Mouse (Mus musculus): ENCODE measurements around the gene 9530053A07Rik. TPM values are rescaled to one million over a fixed set of nuclear protein-coding genes. Genes with fewer than 3 reads are reported as not detected.
A peak's percentile ranks its signal among the peaks of the same experiment; 100 is the strongest.

Gene 9530053A07Rik
- total and polyA plus RNA-seq, 3 experiments: 0.08 TPM; not detected in 2

DNA sequence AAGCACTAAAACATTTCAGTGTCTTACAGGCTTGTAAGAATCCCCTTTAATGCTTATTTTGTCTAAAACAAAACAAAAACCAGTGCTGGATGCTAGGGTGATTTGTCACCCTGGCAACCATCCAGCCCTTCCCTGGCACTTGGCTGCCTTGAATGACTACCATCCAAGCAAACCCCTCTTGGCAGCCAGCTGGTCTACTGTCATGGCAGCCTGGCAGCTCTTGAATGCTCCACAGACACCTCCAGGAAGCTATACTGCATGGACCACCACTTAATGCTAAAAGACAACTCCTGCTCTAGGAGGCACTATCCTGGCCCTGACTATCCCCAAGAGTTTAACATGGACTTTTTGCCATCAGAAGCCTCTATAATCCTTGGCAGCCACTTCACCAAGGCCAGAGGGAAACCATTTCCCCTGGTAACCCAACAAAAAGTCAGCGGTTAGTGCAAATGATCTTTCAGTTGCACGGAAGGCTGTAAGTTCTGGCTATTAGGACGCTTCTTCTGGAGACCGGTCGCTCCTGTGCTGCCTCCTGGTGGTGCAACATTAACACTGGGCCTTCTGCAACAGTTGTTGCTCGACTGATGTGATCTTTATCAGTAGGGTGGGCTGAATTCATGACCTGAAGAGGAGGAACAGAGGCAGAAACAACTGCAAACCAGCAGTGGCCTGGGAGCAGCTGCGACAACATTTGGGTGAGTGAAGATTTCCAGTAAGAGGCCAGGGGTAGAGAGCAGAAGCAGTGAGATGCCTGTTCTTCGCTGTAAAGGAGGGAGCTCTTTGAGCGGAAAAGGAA, 39.3 kb downstream of the 9530053A07Rik start:
- Histone ChIP-seq H3K27ac (peak overlapping the region; percentile 75), H3K27me3 (ENCODE audit: control insufficient read depth, insufficient read depth, low read length) (no peaks in the 10 kb centered on the region), H3K4me3 (peak overlapping the region; percentile 77), H3K36me3 (ENCODE audit: control insufficient read depth, insufficient read depth, low read length) (no peaks in the 10 kb centered on the region), H3K79me2 (replicated peaks; ENCODE audit: control insufficient read depth, insufficient read depth, low read length) (no peaks in the 10 kb centered on the region; the same call in 1 of the 2 replicates), H3K9ac (ENCODE audit: low read depth, low read length) (peak overlapping the region; percentile 35), H3K4me1 (ENCODE audit: control insufficient read depth, insufficient read depth, low read length) (peaks cover 2% of the 10 kb centered on the region; the same call in 1 of the 2 replicates)
- intact Hi-C loops (cut with DNase I): loop anchor here (1.0 to 5.0 kb wide), 3 partner anchors 20 to 116 kb away; partner anchors contain the start of gene Psmc4
- peak; percentile 65 to 67 for DNase-seq
- no peak for TF ChIP-seq EP300 (IDR thresholded peaks at IDR 0.05; ENCODE audit: insufficient read depth, low read depth, low read length)
- peak; percentile 91 for TF ChIP-seq CTCF (IDR thresholded peaks at IDR 0.05)
- WGBS: 5% methylated on average over 9 of the region's 9 CpGs

- Histone ChIP-seq H3K79me2 (replicated peaks; ENCODE audit: control insufficient read depth, insufficient read depth, low read length) (no peaks in the 10 kb centered on the region; the same call in 1 of the 2 replicates), H3K27ac (peak within 1 kb of the TSS; percentile 75), H3K4me3 (peak within 1 kb of the TSS; percentile 77), H3K36me3 (ENCODE audit: control insufficient read depth, insufficient read depth, low read length) (no peaks in the 10 kb centered on the region), H3K27me3 (ENCODE audit: control insufficient read depth, insufficient read depth, low read length) (no peaks in the 10 kb centered on the region), H3K9ac (ENCODE audit: low read depth, low read length) (peak within 1 kb of the TSS; percentile 62), H3K4me1 (ENCODE audit: control insufficient read depth, insufficient read depth, low read length) (peaks cover 2% of the 10 kb centered on the region; the same call in 1 of the 2 replicates)
- intact Hi-C loops (cut with DNase I): loop anchor here (5.0 kb wide), 2 partner anchors 43 to 117 kb away; partner anchors contain the start of gene Psmc4
- peak; percentile 93 for DNase-seq
- peak; percentile 87 for TF ChIP-seq POLR2A (IDR thresholded peaks at IDR 0.05; ENCODE audit: insufficient read depth, low read depth, low read length)
- TF ChIP-seq CTCF (IDR thresholded peaks at IDR 0.05): no peak
- under 1% methylated on average over 80 of the region's 80 CpGs for WGBS
Measured at GRCm38 (mm10) chr7:28169489-28170422, 40.5 kb downstream of the 9530053A07Rik start, which contains the start of gene Fbl. Fbl (plus strand) TSS chr7:28169710.

- Histone ChIP-seq H3K27ac (no peak overlapping the region), H3K79me2 (replicated peaks; ENCODE audit: control insufficient read depth, insufficient read depth, low read length) (peaks cover 3% of the 10 kb centered on the region), H3K4me3 (no peak overlapping the region), H3K27me3 (ENCODE audit: control insufficient read depth, insufficient read depth, low read length) (no peaks in the 10 kb centered on the region), H3K36me3 (ENCODE audit: control insufficient read depth, insufficient read depth, low read length) (no peaks in the 10 kb centered on the region), H3K9ac (ENCODE audit: low read depth, low read length) (no peak overlapping the region), H3K4me1 (ENCODE audit: control insufficient read depth, insufficient read depth, low read length) (peaks cover 4% of the 10 kb centered on the region; the same call in 1 of the 2 replicates)
- no peak for TF ChIP-seq POLR2A (IDR thresholded peaks at IDR 0.05; ENCODE audit: insufficient read depth, low read depth, low read length)
- TF ChIP-seq EP300 (IDR thresholded peaks at IDR 0.05; ENCODE audit: insufficient read depth, low read depth, low read length): no peak
- TF ChIP-seq CTCF (IDR thresholded peaks at IDR 0.05): no peak
- 77% methylated on average over 4 of the region's 4 CpGs for whole genome bisulfite sequencing
- no peak for DNase-seq
- intact Hi-C loops (cut with DNase I): no loop called here
Measured at GRCm38 (mm10) chr7:28175358-28175757, 46.1 kb downstream of the 9530053A07Rik start.

DNA sequence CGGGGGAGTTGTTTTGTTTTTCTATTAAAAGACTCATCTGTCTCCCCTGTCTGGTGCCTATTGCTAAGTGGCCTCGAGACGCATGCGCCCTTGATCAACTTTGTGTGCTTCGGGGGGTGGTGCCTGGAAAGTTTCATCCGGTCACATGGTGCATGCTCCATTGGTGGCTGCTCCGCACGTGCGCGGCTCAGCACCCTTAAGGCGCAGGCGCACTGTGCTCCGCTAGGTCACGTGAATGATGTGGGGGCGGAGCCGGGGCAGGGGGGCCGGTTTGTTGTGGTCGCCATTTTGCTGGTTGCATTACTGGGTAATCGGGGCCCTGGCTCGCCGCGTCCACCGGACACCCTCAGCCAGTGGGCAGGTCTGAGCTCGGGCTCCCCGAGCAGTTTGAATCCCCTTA, 50.0 kb downstream of the 9530053A07Rik start, which contains the start of gene Dyrk1b:
Gene Dyrk1b, plus strand, starts transcription at position 242 of the 400 bp plus-strand sequence.
- Histone ChIP-seq H3K27ac (peak within 1 kb of the TSS; percentile 95), H3K4me3 (peak within 1 kb of the TSS; percentile 93), H3K36me3 (ENCODE audit: control insufficient read depth, insufficient read depth, low read length) (no peaks in the 10 kb centered on the region), H3K4me1 (ENCODE audit: control insufficient read depth, insufficient read depth, low read length) (peaks cover 2% of the 10 kb centered on the region; the same call in 1 of the 2 replicates), H3K9ac (ENCODE audit: low read depth, low read length) (peak within 1 kb of the TSS; percentile 98), H3K79me2 (replicated peaks; ENCODE audit: control insufficient read depth, insufficient read depth, low read length) (peaks cover 3% of the 10 kb centered on the region), H3K27me3 (ENCODE audit: control insufficient read depth, insufficient read depth, low read length) (no peaks in the 10 kb centered on the region)
- DNase-seq: peak; percentile 99
- intact Hi-C loops (cut with DNase I): no loop called here
- WGBS: under 1% methylated on average over 25 of the region's 25 CpGs
- TF ChIP-seq EP300 (IDR thresholded peaks at IDR 0.05; ENCODE audit: insufficient read depth, low read depth, low read length): peak; percentile 66
- no peak for TF ChIP-seq CTCF (IDR thresholded peaks at IDR 0.05)
- TF ChIP-seq POLR2A (IDR thresholded peaks at IDR 0.05; ENCODE audit: insufficient read depth, low read depth, low read length): peak; percentile 69

DNA sequence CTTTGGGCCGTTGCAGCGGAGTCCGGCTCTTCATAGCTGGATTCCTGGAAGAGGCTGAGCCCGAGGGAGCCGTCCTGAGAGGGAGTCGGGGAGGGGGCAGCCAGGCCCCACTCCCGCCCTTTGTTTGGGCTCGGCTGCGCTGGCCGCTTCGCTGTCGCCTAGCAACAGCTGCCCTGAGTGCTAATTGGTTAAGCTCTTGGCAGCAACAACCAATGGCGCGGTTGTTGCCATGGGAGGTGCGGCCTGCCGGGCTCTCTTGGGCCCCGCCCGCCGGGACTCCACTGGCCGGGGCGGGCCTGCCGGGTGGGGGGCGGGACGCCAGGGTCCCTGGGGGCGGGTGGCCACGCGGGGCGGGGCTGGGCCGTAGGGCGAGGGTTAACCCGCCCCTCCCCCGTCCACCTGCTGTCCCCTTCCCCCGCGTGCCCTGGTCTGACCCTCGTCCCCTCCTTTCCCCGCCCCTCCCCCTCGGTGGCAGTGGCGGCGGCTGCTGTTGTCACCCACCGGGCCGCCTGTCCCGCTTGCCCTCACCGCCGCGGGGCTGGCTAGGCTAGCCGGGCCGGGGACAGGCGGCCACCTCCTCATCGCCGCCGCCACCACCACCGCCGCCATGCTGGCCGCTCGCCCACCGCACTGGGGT, 50.6 kb downstream of the 9530053A07Rik start:
- 0 out of 2 replicates have a peak, but pooled peaks have one; percentile 12 for TF ChIP-seq EP300 (IDR thresholded peaks at IDR 0.05; ENCODE audit: insufficient read depth, low read depth, low read length)
- no peak for TF ChIP-seq CTCF (IDR thresholded peaks at IDR 0.05)
- TF ChIP-seq POLR2A (IDR thresholded peaks at IDR 0.05; ENCODE audit: insufficient read depth, low read depth, low read length): no peak
- Histone ChIP-seq H3K4me3 (peak overlapping the region; percentile 93), H3K9ac (ENCODE audit: low read depth, low read length) (peak overlapping the region; percentile 98), H3K79me2 (replicated peaks; ENCODE audit: control insufficient read depth, insufficient read depth, low read length) (peaks cover 3% of the 10 kb centered on the region), H3K4me1 (ENCODE audit: control insufficient read depth, insufficient read depth, low read length) (peaks cover 2% of the 10 kb centered on the region; the same call in 1 of the 2 replicates), H3K27me3 (ENCODE audit: control insufficient read depth, insufficient read depth, low read length) (no peaks in the 10 kb centered on the region), H3K36me3 (ENCODE audit: control insufficient read depth, insufficient read depth, low read length) (no peaks in the 10 kb centered on the region), H3K27ac (peak overlapping the region; percentile 95)
- intact Hi-C loops (cut with DNase I): loop anchor here (2.0 kb wide), 1 partner anchor 27 kb away; no protein-coding TSS in a partner anchor
- under 1% methylated on average over 46 of the region's 56 CpGs for WGBS
- DNase-seq: peak; percentile 93 to 97

All from heart, adult 2 months (tissue).